In genomic region chr4:10800780-10801553, GRCm38 (mm10) we compare ENCODE assay signal across 26 mouse cellular contexts.
DNase-seq lines count a peak whose midpoint lies in the region; ATAC-seq and TF ChIP-seq lines count a peak whose summit lies in the region.
"Had no signal": no experiment of that assay in that cellular context is flagged by ENCODE, and none has a peak within 500 bp of the region (broad histone marks: within the 10 kb centered on the region; RNA-seq: fewer than 3 reads in every experiment).

No protein-coding gene starts in this region.

- no peaks in the 10 kb centered on the region for H3K9me3 ChIP-seq in midbrain, embryonic 14.5 days (ENCODE audit: control insufficient read depth, low read length)
- no peaks in the 10 kb centered on the region for H3K9me3 ChIP-seq in stomach, postnatal 0 days (ENCODE audit: control insufficient read depth, low read length)
- H3K9me3 ChIP-seq: embryonic facial prominence, embryonic 10.5 days; heart, embryonic 15.5 days; hindbrain, embryonic 13.5 days; limb, embryonic 12.5 days; stomach, embryonic 15.5 days had no signal

- 82% methylated on average over 3 of the region's 3 CpGs for WGBS in midbrain, embryonic 14.5 days
- WGBS in stomach, postnatal 0 days = 77% methylated on average over 3 of the region's 3 CpGs

- no peak for TF ChIP-seq EP300 in stomach, postnatal 0 days (optimal IDR thresholded peaks at IDR 0.05)

- no peaks in the 10 kb centered on the region for H3K27me3 ChIP-seq in midbrain, embryonic 14.5 days (ENCODE audit: control insufficient read depth, insufficient read depth, low read length)
- H3K27me3 ChIP-seq in stomach, postnatal 0 days (ENCODE audit: control insufficient read depth, insufficient read depth, low read length) = no peaks in the 10 kb centered on the region
- H3K27me3 ChIP-seq: heart, embryonic 15.5 days; hindbrain, embryonic 13.5 days; limb, embryonic 12.5 days; stomach, embryonic 15.5 days had no signal

- peak; percentile 57 for ATAC-seq in frontal cortex, adult (ENCODE audit: low TSS enrichment)
- ATAC-seq in midbrain, embryonic 14.5 days (ENCODE audit: low FRiP score, low TSS enrichment) = no peak
- no peak for ATAC-seq in stomach, postnatal 0 days (ENCODE audit: low FRiP score, low TSS enrichment)
- ATAC-seq: forebrain, embryonic 16.5 days; liver, postnatal 0 days; lung, postnatal 0 days had no signal

- H3K4me1 ChIP-seq in midbrain, embryonic 14.5 days (ENCODE audit: control insufficient read depth, insufficient read depth, low read length) = no peaks in the 10 kb centered on the region
- no peaks in the 10 kb centered on the region for H3K4me1 ChIP-seq in stomach, postnatal 0 days (replicated peaks; ENCODE audit: control insufficient read depth, insufficient read depth)
- H3K4me1 ChIP-seq: embryonic facial prominence, embryonic 10.5 days; heart, embryonic 15.5 days; hindbrain, embryonic 13.5 days; limb, embryonic 12.5 days; stomach, embryonic 15.5 days had no signal

- H3K9ac ChIP-seq in midbrain, embryonic 14.5 days (replicated peaks; ENCODE audit: low read length) = no peak overlapping the region
- no peak overlapping the region for H3K9ac ChIP-seq in stomach, postnatal 0 days (ENCODE audit: low read length)
- H3K9ac ChIP-seq: heart, embryonic 15.5 days; hindbrain, embryonic 13.5 days; limb, embryonic 12.5 days; liver, postnatal 0 days; stomach, embryonic 15.5 days had no signal

- H3K27ac ChIP-seq in midbrain, embryonic 14.5 days (replicated peaks; ENCODE audit: low read depth, low read length) = no peak overlapping the region
- no peak overlapping the region for H3K27ac ChIP-seq in stomach, postnatal 0 days (replicated peaks)
- H3K27ac ChIP-seq: embryonic facial prominence, embryonic 10.5 days; heart, embryonic 15.5 days; hindbrain, embryonic 13.5 days; left cerebral cortex, adult 2 months; limb, embryonic 12.5 days; stomach, embryonic 15.5 days had no signal

- TF ChIP-seq CTCF in stomach, postnatal 0 days (IDR thresholded peaks at IDR 0.05; ENCODE audit: low read depth) = no peak

- no peaks in the 10 kb centered on the region for H3K36me3 ChIP-seq in midbrain, embryonic 14.5 days (ENCODE audit: control insufficient read depth, insufficient read depth, low read length)
- no peaks in the 10 kb centered on the region for H3K36me3 ChIP-seq in stomach, postnatal 0 days (ENCODE audit: control insufficient read depth, insufficient read depth, low read length)
- H3K36me3 ChIP-seq: embryonic facial prominence, embryonic 10.5 days; heart, embryonic 15.5 days; hindbrain, embryonic 13.5 days; limb, embryonic 12.5 days; stomach, embryonic 15.5 days had no signal

- no peak for DNase-seq in frontal cortex, postnatal 10 days (ENCODE audit: low spot score in 2 of 2)
- peak; percentile 52 for DNase-seq in brain, adult 2 months (ENCODE audit: low read depth, low spot score)
- peak; percentile 48 for DNase-seq in cerebellum, adult 8-10 months
- peak; percentile 68 to 71 for DNase-seq in cerebellum, postnatal 36 days
- DNase-seq in midbrain, embryonic 14.5 days = no peak
- no peak for DNase-seq in stomach, postnatal 0 days (ENCODE audit: low spot score)
- DNase-seq: adrenal gland, postnatal 25 days; gastrocnemius, postnatal 25 days; heart, postnatal 36 days; kidney, adult 18-20 months; layer of hippocampus, adult 9-11 months; liver, postnatal 0 days; right cerebral cortex, postnatal 25 days; thymus, adult 2 months; thymus, postnatal 4 days had no signal

- no peak overlapping the region for H3K4me2 ChIP-seq in midbrain, embryonic 14.5 days (ENCODE audit: low read length)
- no peak overlapping the region for H3K4me2 ChIP-seq in stomach, postnatal 0 days (replicated peaks; ENCODE audit: low read depth)
- H3K4me2 ChIP-seq: heart, embryonic 15.5 days; hindbrain, embryonic 13.5 days; limb, embryonic 12.5 days; liver, embryonic 11.5 days; midbrain, embryonic 11.5 days; stomach, embryonic 15.5 days had no signal

- H3K4me3 ChIP-seq in midbrain, embryonic 14.5 days (replicated peaks; ENCODE audit: low read depth, low read length) = no peak overlapping the region
- H3K4me3 ChIP-seq in stomach, postnatal 0 days (ENCODE audit: low read depth, low read length) = no peak overlapping the region
- H3K4me3 ChIP-seq: embryonic facial prominence, embryonic 10.5 days; heart, embryonic 15.5 days; hindbrain, embryonic 13.5 days; left cerebral cortex, adult 2 months; limb, embryonic 12.5 days; stomach, embryonic 15.5 days had no signal

Comparison
In these comparisons a context has a peak if more than half of its experiments do, and no peak if none do; other contexts are left out.
1. DNase-seq: peak in brain, adult 2 months (single experiment), cerebellum, adult 8-10 months (single experiment) and cerebellum, postnatal 36 days (2 of 2); none in frontal cortex, postnatal 10 days (0 of 2), midbrain, embryonic 14.5 days (single experiment) and stomach, postnatal 0 days (single experiment).